Mouse (Mus musculus): ENCODE results near the gene Kcne4. TPM values are rescaled to one million over a fixed set of nuclear protein-coding genes. Genes with fewer than 3 reads are reported as not detected.

Kcne4 gene
- polyA plus RNA-seq, 1 experiment from 2014 or later = 2.4 TPM

- Histone ChIP-seq H3K4me1 (replicated peaks) (peaks cover 23% of the 10 kb centered on the region), H3K36me3 (no peaks in the 10 kb centered on the region), H3K4me3 (no peak overlapping the region), H3K27ac (no peak overlapping the region), H3K9ac (no peak overlapping the region), H3K4me2 (no peak overlapping the region), H3K9me3 (no peaks in the 10 kb centered on the region), H3K27me3 (no peaks in the 10 kb centered on the region)
- 90% methylated on average over 15 of the region's 15 CpGs for WGBS
- ATAC-seq (ENCODE audit: low FRiP score) = no peak
Observed at GRCm38 (mm10) chr1:78821733-78822430, 5.3 kb downstream of the Kcne4 start.

DNA sequence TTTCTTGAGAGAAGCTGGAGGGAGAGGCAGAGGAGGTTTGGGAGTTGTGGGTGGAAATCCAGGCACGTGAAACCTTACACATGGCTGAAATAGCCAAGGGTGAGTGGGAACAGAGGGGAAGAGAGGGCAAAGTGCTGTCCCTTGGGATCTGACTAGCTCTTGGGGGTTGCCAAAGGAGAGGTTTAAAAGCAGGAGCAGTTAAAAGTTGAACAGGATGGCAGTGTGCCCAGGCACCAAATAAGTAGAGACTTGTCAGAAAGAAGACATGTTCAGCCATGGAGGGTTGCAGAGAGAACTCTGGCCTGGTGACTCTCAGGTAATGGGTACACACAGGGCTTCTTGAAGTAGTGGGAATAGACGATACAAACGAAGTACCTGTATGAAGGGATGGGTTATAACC, 8.7 kb downstream of the Kcne4 start:
- Histone ChIP-seq H3K36me3 (no peaks in the 10 kb centered on the region), H3K27me3 (no peaks in the 10 kb centered on the region), H3K4me3 (no peak overlapping the region), H3K4me1 (replicated peaks) (peaks cover 2% of the 10 kb centered on the region), H3K9me3 (no peaks in the 10 kb centered on the region), H3K4me2 (no peak overlapping the region), H3K27ac (no peak overlapping the region), H3K9ac (no peak overlapping the region)
- 92% methylated on average over 3 of the region's 3 CpGs for WGBS
- no peak for ATAC-seq (ENCODE audit: low FRiP score)

DNA sequence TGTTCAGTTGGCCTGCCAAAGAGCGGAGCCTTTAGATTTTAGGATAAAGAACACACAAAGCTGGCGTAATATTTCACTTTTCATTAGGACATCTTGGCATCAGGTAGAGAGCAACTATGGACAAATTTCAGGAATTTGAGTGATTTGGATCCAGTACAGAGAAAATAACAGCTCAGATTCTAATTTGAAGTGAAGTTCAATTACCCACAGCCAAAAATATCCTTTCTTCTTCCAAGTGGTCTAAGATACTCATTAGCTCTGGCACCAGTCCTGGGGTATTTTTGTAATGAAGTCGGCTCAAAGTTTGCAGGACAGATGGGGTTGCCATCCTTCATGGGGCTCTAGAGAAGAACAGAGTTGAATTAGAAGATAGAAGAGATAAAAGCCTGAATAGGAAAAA, 21.9 kb downstream of the Kcne4 start:
- WGBS = 93% methylated on average over 3 of the region's 3 CpGs
- no peak for ATAC-seq (ENCODE audit: low FRiP score)
- H3K27ac ChIP-seq = no peak overlapping the region

DNA sequence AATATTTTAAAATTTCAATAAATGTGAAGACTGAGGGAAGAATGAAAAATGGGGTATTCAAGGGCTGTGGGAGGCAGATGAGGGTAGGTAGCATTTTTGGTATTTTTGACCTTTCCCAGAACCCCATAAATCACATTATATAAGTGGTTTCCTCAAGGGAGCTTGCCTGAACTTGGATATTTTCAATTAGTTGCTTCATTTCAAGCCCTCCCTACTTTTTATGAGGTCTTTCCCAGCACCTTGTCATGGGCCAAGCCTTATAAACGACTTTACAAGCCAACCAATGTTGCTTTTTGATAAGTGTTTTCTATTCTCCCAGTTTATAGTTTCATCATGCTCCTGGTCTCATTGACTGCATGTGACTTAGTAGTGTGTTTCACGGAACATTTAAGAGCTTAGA, 24.2 kb downstream of the Kcne4 start:
- H3K9me3 ChIP-seq = no peaks in the 10 kb centered on the region
- H3K27ac ChIP-seq = no peak overlapping the region
- WGBS = 80% methylated on average over 2 of the region's 2 CpGs
- H3K27me3 ChIP-seq = no peaks in the 10 kb centered on the region
- H3K4me3 ChIP-seq = no peak overlapping the region
- H3K9ac ChIP-seq = no peak overlapping the region
- no peaks in the 10 kb centered on the region for H3K36me3 ChIP-seq
- H3K4me1 ChIP-seq (replicated peaks) = no peaks in the 10 kb centered on the region
- no peak for ATAC-seq (ENCODE audit: low FRiP score)
- no peak overlapping the region for H3K4me2 ChIP-seq

More for the DNA sequence above, 21.9 kb downstream of the Kcne4 start:
- no peaks in the 10 kb centered on the region for H3K27me3 ChIP-seq
- no peaks in the 10 kb centered on the region for H3K4me1 ChIP-seq (replicated peaks)
- H3K36me3 ChIP-seq = no peaks in the 10 kb centered on the region
- no peak overlapping the region for H3K9ac ChIP-seq
- H3K4me3 ChIP-seq = no peak overlapping the region
- no peaks in the 10 kb centered on the region for H3K9me3 ChIP-seq
- H3K4me2 ChIP-seq = no peak overlapping the region

GRCm38 (mm10) chr1:78845661-78846060, 29.1 kb downstream of the Kcne4 start:
- H3K27ac ChIP-seq = no peak overlapping the region
- no peaks in the 10 kb centered on the region for H3K9me3 ChIP-seq
- 98% methylated on average over 1 of the region's 1 CpGs for WGBS
- no peak overlapping the region for H3K4me3 ChIP-seq
- no peaks in the 10 kb centered on the region for H3K27me3 ChIP-seq
- no peaks in the 10 kb centered on the region for H3K4me1 ChIP-seq (replicated peaks)
- H3K36me3 ChIP-seq = no peaks in the 10 kb centered on the region
- no peak overlapping the region for H3K9ac ChIP-seq
- no peak for ATAC-seq (ENCODE audit: low FRiP score)
- H3K4me2 ChIP-seq = no peak overlapping the region

DNA sequence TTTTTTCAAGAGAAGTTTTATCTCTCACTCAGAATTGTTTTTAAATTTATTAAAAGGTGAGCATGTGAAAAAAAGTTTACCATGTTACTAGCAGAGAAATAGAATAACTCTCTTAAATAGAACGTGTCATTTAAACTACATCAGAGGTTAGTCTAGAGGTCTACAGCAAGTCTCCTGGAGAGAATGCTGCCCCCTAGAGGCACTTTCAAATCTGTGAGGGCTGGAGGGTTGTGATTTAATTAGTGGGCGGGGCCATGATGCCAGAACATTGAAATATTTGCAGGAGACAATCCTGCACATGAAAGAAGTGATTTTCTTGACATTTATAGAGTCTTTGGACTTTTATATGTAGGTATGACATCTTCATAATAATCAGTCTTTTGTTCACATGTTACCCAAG, 29.9 kb downstream of the Kcne4 start:
- H3K4me1 ChIP-seq (replicated peaks) = peaks cover 1% of the 10 kb centered on the region; the same call in 1 of the 2 replicates
- ATAC-seq (ENCODE audit: low FRiP score) = no peak
- no peak overlapping the region for H3K9ac ChIP-seq
- no peak overlapping the region for H3K27ac ChIP-seq
- H3K4me2 ChIP-seq = no peak overlapping the region
- H3K27me3 ChIP-seq = no peaks in the 10 kb centered on the region
- WGBS = 34% methylated on average over 2 of the region's 2 CpGs
- no peaks in the 10 kb centered on the region for H3K9me3 ChIP-seq
- no peaks in the 10 kb centered on the region for H3K36me3 ChIP-seq
- H3K4me3 ChIP-seq = no peak overlapping the region

DNA sequence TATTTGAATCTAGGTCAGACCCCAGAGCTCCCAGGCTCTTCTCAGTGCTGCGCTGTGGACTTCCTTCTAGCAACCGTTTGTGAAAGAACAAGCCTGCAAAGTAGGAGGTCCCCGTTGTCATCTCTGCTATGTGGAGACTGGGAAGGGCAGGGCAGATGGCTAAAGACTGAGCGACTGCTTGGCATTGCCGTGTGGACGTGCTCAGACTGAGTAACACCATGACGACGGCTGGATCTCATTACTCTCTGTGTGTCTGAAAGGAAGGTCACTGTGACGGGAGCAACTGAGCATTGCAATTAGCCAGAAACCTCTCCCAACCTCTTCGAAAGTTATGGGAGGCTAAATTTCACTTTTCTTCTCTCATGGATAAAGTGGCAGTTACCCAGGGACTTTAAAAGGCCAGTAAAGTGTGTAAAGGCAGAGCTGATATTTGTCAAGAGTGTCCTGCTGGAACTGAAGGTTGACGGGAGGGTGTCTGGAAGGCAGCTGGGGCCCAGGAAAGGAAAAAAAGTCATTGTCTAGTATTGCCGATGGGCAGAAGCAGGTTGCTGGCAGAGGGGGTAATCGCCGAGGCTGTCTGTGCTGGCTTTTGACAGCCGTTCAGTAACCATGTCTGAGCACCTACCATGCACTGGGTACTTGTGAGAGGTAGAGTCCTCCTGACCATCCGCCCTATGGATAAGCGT, 36.0 kb downstream of the Kcne4 start:
- Histone ChIP-seq H3K4me2 (peak overlapping the region; percentile 34), H3K27ac (peak overlapping the region; percentile 81), H3K4me3 (no peak overlapping the region), H3K36me3 (no peaks in the 10 kb centered on the region), H3K27me3 (no peaks in the 10 kb centered on the region), H3K9me3 (no peaks in the 10 kb centered on the region), H3K4me1 (replicated peaks) (peaks cover 17% of the 10 kb centered on the region), H3K9ac (no peak overlapping the region)
- WGBS = 26% methylated on average over 17 of the region's 17 CpGs
- ATAC-seq (ENCODE audit: low FRiP score) = peak; percentile 99

- ATAC-seq (ENCODE audit: low FRiP score) = peak; percentile 72
- Histone ChIP-seq H3K9ac (no peak overlapping the region), H3K27me3 (no peaks in the 10 kb centered on the region), H3K27ac (peak overlapping the region; percentile 81), H3K36me3 (no peaks in the 10 kb centered on the region), H3K4me3 (no peak overlapping the region), H3K9me3 (no peaks in the 10 kb centered on the region), H3K4me2 (peak overlapping the region; percentile 34), H3K4me1 (replicated peaks) (peaks cover 17% of the 10 kb centered on the region)
- WGBS = 54% methylated on average over 3 of the region's 3 CpGs
Observed at GRCm38 (mm10) chr1:78853094-78853445, 36.5 kb downstream of the Kcne4 start.

- Histone ChIP-seq H3K9ac (no peak overlapping the region), H3K27ac (no peak overlapping the region), H3K36me3 (no peaks in the 10 kb centered on the region), H3K4me3 (no peak overlapping the region), H3K4me1 (replicated peaks) (peaks cover 17% of the 10 kb centered on the region), H3K4me2 (no peak overlapping the region), H3K27me3 (no peaks in the 10 kb centered on the region), H3K9me3 (no peaks in the 10 kb centered on the region)
- WGBS = 61% methylated on average over 1 of the region's 1 CpGs
- no peak for ATAC-seq (ENCODE audit: low FRiP score)
Observed at GRCm38 (mm10) chr1:78854306-78854705, 37.7 kb downstream of the Kcne4 start.

DNA sequence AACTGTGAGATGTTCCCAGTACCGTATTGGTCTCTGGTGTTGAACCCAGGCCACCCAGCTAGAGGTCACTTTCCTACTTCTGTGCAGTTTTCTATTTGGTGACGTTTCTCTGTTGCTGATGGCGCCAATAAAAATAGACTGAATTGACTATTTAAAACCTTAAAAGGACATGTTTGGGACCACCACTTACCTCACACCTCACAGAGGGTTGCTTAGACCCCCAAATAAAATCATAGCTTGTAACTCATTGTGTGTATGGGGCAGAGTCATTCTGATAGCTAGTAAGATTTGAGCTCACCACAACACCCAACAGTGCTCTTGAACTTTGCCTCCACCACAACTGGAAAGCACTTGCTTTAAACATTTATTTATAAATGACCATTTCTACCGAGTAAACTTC, 43.0 kb downstream of the Kcne4 start:
- WGBS = 85% methylated on average over 4 of the region's 4 CpGs
- H3K4me2 ChIP-seq = no peak overlapping the region
- H3K9ac ChIP-seq = no peak overlapping the region
- no peaks in the 10 kb centered on the region for H3K36me3 ChIP-seq
- no peak overlapping the region for H3K4me3 ChIP-seq
- no peak for ATAC-seq (ENCODE audit: low FRiP score)
- no peaks in the 10 kb centered on the region for H3K9me3 ChIP-seq
- H3K27ac ChIP-seq = no peak overlapping the region
- H3K4me1 ChIP-seq (replicated peaks) = no peaks in the 10 kb centered on the region; the same call in 1 of the 2 replicates
- no peaks in the 10 kb centered on the region for H3K27me3 ChIP-seq

- 84% methylated on average over 7 of the region's 7 CpGs for WGBS
- no peak overlapping the region for H3K4me2 ChIP-seq
- no peak overlapping the region for H3K27ac ChIP-seq
- no peaks in the 10 kb centered on the region for H3K27me3 ChIP-seq
- no peak for ATAC-seq (ENCODE audit: low FRiP score)
- no peak overlapping the region for H3K4me3 ChIP-seq
- H3K9ac ChIP-seq = no peak overlapping the region
- no peaks in the 10 kb centered on the region for H3K9me3 ChIP-seq
- H3K36me3 ChIP-seq = no peaks in the 10 kb centered on the region
- H3K4me1 ChIP-seq (replicated peaks) = no peaks in the 10 kb centered on the region; the same call in 1 of the 2 replicates
Observed at GRCm38 (mm10) chr1:78860056-78860455, 43.5 kb downstream of the Kcne4 start.

DNA sequence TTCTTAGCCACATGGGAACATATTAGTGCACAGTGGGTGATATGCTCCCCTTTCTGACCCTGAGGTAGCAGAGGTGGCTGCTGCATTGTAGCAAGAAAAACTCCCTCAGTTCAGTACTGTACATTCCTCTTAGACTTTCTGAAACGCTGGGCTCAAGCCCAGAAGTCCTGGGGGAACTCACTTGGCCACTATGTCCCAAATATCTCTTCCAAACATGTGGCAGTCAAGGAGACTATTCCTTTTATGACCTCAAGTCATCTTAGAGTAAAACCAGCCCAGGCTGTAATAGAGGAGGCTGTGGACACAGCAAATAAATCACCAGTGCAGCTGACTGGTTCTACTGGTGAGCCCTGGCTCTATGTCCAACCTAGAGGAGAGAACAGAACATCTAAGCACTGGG, 45.7 kb downstream of the Kcne4 start:
- no peak overlapping the region for H3K4me3 ChIP-seq
- H3K27ac ChIP-seq = no peak overlapping the region
- no peak overlapping the region for H3K4me2 ChIP-seq
- H3K9me3 ChIP-seq = no peaks in the 10 kb centered on the region
- WGBS = 70% methylated on average over 1 of the region's 1 CpGs
- no peaks in the 10 kb centered on the region for H3K36me3 ChIP-seq
- no peak overlapping the region for H3K9ac ChIP-seq
- no peaks in the 10 kb centered on the region; the same call in 1 of the 2 replicates for H3K4me1 ChIP-seq (replicated peaks)
- no peak for ATAC-seq (ENCODE audit: low FRiP score)
- H3K27me3 ChIP-seq = no peaks in the 10 kb centered on the region

DNA sequence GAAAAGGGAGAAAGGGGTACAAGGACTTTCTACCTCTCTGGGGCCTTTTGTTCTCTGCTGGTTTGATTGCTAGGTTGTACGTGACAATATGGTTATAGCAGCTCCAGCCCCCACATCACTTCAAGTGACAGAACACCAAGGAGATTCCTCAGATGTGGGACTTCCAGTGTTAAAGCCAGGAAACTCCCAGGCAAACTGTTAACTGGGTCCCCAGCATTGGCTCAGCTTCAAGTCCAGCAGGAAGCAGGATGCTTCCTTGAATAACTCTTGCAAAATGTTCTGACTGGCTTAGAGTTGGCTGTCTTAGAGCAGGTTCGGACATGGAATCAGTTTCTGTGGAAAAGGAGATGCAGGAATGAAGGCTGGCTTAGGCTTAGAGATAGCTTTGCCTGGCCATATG, 47.3 kb downstream of the Kcne4 start:
- H3K4me3 ChIP-seq = no peak overlapping the region
- no peak overlapping the region for H3K27ac ChIP-seq
- no peak overlapping the region for H3K4me2 ChIP-seq
- H3K27me3 ChIP-seq = no peaks in the 10 kb centered on the region
- no peaks in the 10 kb centered on the region for H3K36me3 ChIP-seq
- no peaks in the 10 kb centered on the region; the same call in 1 of the 2 replicates for H3K4me1 ChIP-seq (replicated peaks)
- 89% methylated on average over 2 of the region's 2 CpGs for WGBS
- H3K9me3 ChIP-seq = no peaks in the 10 kb centered on the region
- no peak overlapping the region for H3K9ac ChIP-seq
- ATAC-seq (ENCODE audit: low FRiP score) = no peak

All from hindbrain, embryonic 13.5 days (tissue).